Mouse (Mus musculus): ENCODE results near the gene Vstm2l.

Gene Vstm2l

DNA sequence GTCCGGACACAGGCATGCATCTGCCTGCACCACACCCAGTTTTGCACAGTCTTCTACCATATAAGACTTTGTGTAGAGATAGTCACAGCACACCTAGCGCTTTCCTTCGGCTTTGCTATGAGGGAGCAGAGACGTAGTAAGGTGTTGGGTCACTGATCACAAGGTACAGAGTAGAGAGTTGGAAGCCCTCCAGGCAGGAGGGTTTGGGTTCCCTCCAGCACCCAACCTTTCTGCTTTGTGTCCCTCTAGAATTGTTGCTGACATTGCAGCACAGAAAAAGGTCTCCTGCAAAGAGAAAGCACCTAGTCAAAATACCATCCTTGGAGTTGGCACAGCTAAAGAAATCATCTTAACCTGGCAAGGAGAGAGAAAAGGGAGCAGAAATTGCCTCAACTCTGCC is 78.0 kb downstream of the Vstm2l start:
- no peak for DNase-seq (ENCODE audit: low read depth, low spot score)
